Mouse (Mus musculus) E14TG2a.4 (cell line): Measurements from ENCODE around the gene Aspscr1.

ENCODE experiments used
- CTCF ChIP-seq: conservative IDR thresholded peaks from 2 replicates; pipeline ENCODE4 v1.5.1; 2014; ENCODE audit warnings: low read length
- NANOG ChIP-seq: IDR thresholded peaks from 2 replicates; pipeline ENCODE4 v1.6.1; 2014; ENCODE audit warnings: borderline replicate concordance, low read length, mixed read lengths
- POU5F1 ChIP-seq: IDR thresholded peaks from 2 replicates; pipeline ENCODE4 v1.6.1; 2014; ENCODE audit warnings: low read length, borderline replicate concordance

DNA sequence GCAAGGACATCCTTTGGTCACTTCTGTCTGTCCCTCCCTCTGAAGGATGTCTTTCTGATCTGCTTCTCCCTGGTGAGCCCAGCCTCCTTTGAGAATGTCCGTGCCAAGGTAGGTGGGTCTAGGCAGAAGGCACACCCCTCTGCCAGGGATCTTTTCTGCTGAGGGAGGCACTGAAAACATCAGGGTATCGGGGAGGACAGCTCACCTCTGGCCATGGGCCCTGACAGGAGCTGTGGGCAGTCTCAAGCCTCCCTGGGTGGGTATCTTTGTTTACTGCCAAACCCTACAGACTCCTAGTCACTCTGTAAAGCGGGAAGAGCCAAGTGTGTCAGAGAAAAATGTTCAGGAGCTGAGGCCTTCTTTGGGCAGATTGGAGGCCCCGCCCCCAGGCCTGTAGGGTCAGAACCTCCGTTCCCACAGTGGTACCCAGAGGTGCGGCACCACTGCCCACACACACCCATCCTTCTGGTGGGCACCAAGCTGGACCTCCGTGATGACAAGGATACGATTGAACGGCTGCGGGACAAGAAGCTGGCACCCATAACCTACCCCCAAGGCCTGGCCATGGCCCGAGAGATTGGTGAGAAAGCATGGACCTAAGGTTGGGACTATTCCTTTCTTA, 50.1 kb downstream of the Aspscr1 start:
- TF ChIP-seq CTCF (no peak), POU5F1 (no peak), NANOG (no peak)
